Mouse (Mus musculus): ENCODE measurements around the gene Gtsf1. TPM values are rescaled to one million over a fixed set of nuclear protein-coding genes. Genes with fewer than 3 reads are reported as not detected.

Gtsf1 gene
- polyA plus RNA-seq (2017; shearing (Covaris generic)), result not detected

GRCm38 (mm10) chr15:103430241-103430640, at the start of gene Gtsf1:
Gene Gtsf1, minus strand, starts transcription at chr15:103430470.

GRCm38 (mm10) chr15:103453551-103454218, 23.4 kb upstream of the Gtsf1 start, which contains the start of gene Nckap1l:
Gene Nckap1l, plus strand, starts transcription at chr15:103453794.

GRCm38 (mm10) chr15:103448369-103448768, 18.1 kb upstream of the Gtsf1 start, which contains the start of gene Gtsf2:
Gene Gtsf2, minus strand, starts transcription at chr15:103448469.

GRCm38 (mm10) chr15:103366376-103367149, 63.7 kb downstream of the Gtsf1 start, which contains the start of gene Itga5:
Gene Itga5, minus strand, starts transcription at chr15:103366763.

Other genes starting within 250 kb of the Gtsf1 start
- 22.5 TPM for gene Cbx5, start 190.7 kb downstream of the Gtsf1 start, polyA plus RNA-seq (2017; shearing (Covaris generic))
- 147 TPM for gene Hnrnpa1, start 190.0 kb downstream of the Gtsf1 start, polyA plus RNA-seq (2017; shearing (Covaris generic))
- gene Nfe2, start 172.1 kb downstream of the Gtsf1 start, polyA plus RNA-seq (2017; shearing (Covaris generic)), result 1.1 TPM
- 187 TPM for gene Copz1, start 157.8 kb downstream of the Gtsf1 start, polyA plus RNA-seq (2017; shearing (Covaris generic))
- not detected for gene Gpr84, start 119.9 kb downstream of the Gtsf1 start, polyA plus RNA-seq (2017; shearing (Covaris generic))
- 0.20 TPM for gene Zfp385a, start 90.4 kb downstream of the Gtsf1 start, polyA plus RNA-seq (2017; shearing (Covaris generic))
- 5.9 TPM for gene Itga5, start 63.7 kb downstream of the Gtsf1 start, polyA plus RNA-seq (2017; shearing (Covaris generic))
- gene Gtsf2, start 18.0 kb upstream of the Gtsf1 start, polyA plus RNA-seq (2017; shearing (Covaris generic)), result not detected
- gene Nckap1l, start 23.3 kb upstream of the Gtsf1 start, polyA plus RNA-seq (2017; shearing (Covaris generic)), result 189 TPM
- gene Pde1b, start 72.6 kb upstream of the Gtsf1 start, polyA plus RNA-seq (2017; shearing (Covaris generic)), result 2.6 TPM
- not detected for gene Ppp1r1a, start 107.5 kb upstream of the Gtsf1 start, polyA plus RNA-seq (2017; shearing (Covaris generic))
- gene Glycam1, start 134.6 kb upstream of the Gtsf1 start, polyA plus RNA-seq (2017; shearing (Covaris generic)), result not detected

Data from activated CD4-positive, CD25-positive, alpha-beta regulatory T cell, adult 9 weeks (primary cell).